Comparison of ENCODE assay signal across 17 mouse cellular contexts in the genomic region with DNA sequence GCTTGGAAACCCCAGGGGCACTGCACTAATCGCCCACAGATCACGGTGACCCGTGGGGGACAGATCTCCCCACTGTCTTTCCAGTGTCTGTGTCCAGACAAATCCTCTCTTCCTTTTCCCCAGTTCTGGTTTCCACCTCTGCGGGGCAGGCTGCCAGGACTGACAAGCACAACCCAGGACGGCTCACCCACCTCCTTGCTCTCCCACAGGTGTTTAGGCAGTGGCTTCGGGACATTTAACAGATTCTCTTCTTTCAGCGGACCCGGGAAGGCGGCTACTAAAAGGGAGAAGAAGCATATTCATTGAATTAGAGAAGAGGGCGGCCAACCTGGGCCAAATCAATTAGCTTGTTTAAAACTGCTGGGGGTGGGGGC.
DNase-seq lines count a peak whose midpoint lies in the region; ATAC-seq and TF ChIP-seq lines count a peak whose summit lies in the region.
"Had no signal": no experiment of that assay in that cellular context is flagged by ENCODE, and none has a peak within 500 bp of the region (broad histone marks: within the 10 kb centered on the region; RNA-seq: fewer than 3 reads in every experiment).

No protein-coding gene starts in this region.

- no peak overlapping the region for H3K4me2 ChIP-seq in forebrain, embryonic 12.5 days
- H3K4me2 ChIP-seq in forebrain, embryonic 15.5 days (replicated peaks) = no peak overlapping the region
- peak overlapping the region; percentile 26; the same call in 1 of the 2 replicates for H3K4me2 ChIP-seq in liver, postnatal 0 days (ENCODE audit: low read depth, low read length)
- H3K4me2 ChIP-seq in liver, embryonic 12.5 days = no peak overlapping the region
- H3K4me2 ChIP-seq: embryonic facial prominence, embryonic 13.5 days; heart, embryonic 13.5 days; limb, embryonic 15.5 days; lung, embryonic 15.5 days; neural tube, embryonic 13.5 days had no signal

- DNase-seq in liver, postnatal 0 days = no peak
- DNase-seq in embryo, embryonic 10.5 days (ENCODE audit: low spot score) = peak; percentile 32
- no peak for DNase-seq in cerebellum, postnatal 4 days (ENCODE audit: low spot score in 2 of 2)
- no peak for DNase-seq in right cerebral cortex, postnatal 4 days
- DNase-seq: heart, postnatal 36 days; kidney, adult 9 months; thymus, adult 2 months had no signal

- TF ChIP-seq POLR2A in ES-Bruce4 (IDR thresholded peaks at IDR 0.05; ENCODE audit: insufficient read depth, low read length) = no peak

- ATAC-seq in forebrain, embryonic 12.5 days (ENCODE audit: low FRiP score) = no peak
- ATAC-seq in forebrain, embryonic 15.5 days (replicated peaks) = no peak
- ATAC-seq in liver, postnatal 0 days = peak; percentile 19; the same call in 1 of the 2 replicates
- ATAC-seq in liver, embryonic 12.5 days = no peak
- ATAC-seq: Patski had no signal

- H3K27me3 ChIP-seq in forebrain, embryonic 12.5 days = no peaks in the 10 kb centered on the region
- H3K27me3 ChIP-seq in forebrain, embryonic 15.5 days = no peaks in the 10 kb centered on the region
- no peaks in the 10 kb centered on the region for H3K27me3 ChIP-seq in liver, postnatal 0 days (ENCODE audit: insufficient read depth, low read length)
- no peaks in the 10 kb centered on the region for H3K27me3 ChIP-seq in liver, embryonic 12.5 days (replicated peaks)
- no peaks in the 10 kb centered on the region for H3K27me3 ChIP-seq in ES-Bruce4 (ENCODE audit: control insufficient read depth, insufficient read depth, low read length, poor library complexity, severe bottlenecking)
- H3K27me3 ChIP-seq: embryonic facial prominence, embryonic 13.5 days; heart, embryonic 13.5 days; limb, embryonic 15.5 days; lung, embryonic 15.5 days; neural tube, embryonic 13.5 days; Patski had no signal

- no peaks in the 10 kb centered on the region for H3K9me3 ChIP-seq in forebrain, embryonic 12.5 days
- H3K9me3 ChIP-seq in forebrain, embryonic 15.5 days = no peaks in the 10 kb centered on the region
- H3K9me3 ChIP-seq in liver, postnatal 0 days (ENCODE audit: low read length) = no peaks in the 10 kb centered on the region
- no peaks in the 10 kb centered on the region for H3K9me3 ChIP-seq in liver, embryonic 12.5 days (replicated peaks)
- H3K9me3 ChIP-seq in ES-Bruce4 (replicated peaks; ENCODE audit: control insufficient read depth, insufficient read depth, low read length, poor library complexity, severe bottlenecking) = no peaks in the 10 kb centered on the region
- H3K9me3 ChIP-seq: embryonic facial prominence, embryonic 13.5 days; heart, embryonic 13.5 days; limb, embryonic 15.5 days; lung, embryonic 15.5 days; neural tube, embryonic 13.5 days had no signal

- no peaks in the 10 kb centered on the region for H3K36me3 ChIP-seq in forebrain, embryonic 12.5 days (replicated peaks)
- H3K36me3 ChIP-seq in forebrain, embryonic 15.5 days = 0 out of 2 replicates have a peak, but pooled peaks cover 11% of the 10 kb centered on the region
- peaks cover 20% of the 10 kb centered on the region for H3K36me3 ChIP-seq in liver, postnatal 0 days (replicated peaks; ENCODE audit: insufficient read depth, low read length)
- 0 out of 2 replicates have a peak, but pooled peaks cover 5% of the 10 kb centered on the region for H3K36me3 ChIP-seq in liver, embryonic 12.5 days
- H3K36me3 ChIP-seq in ES-Bruce4 (ENCODE audit: control insufficient read depth, insufficient read depth, low read length, poor library complexity, severe bottlenecking) = no peaks in the 10 kb centered on the region

- no peak overlapping the region for H3K4me3 ChIP-seq in forebrain, embryonic 12.5 days (replicated peaks)
- no peak overlapping the region for H3K4me3 ChIP-seq in forebrain, embryonic 15.5 days
- no peak overlapping the region for H3K4me3 ChIP-seq in liver, postnatal 0 days (ENCODE audit: low read depth, low read length)
- H3K4me3 ChIP-seq in liver, embryonic 12.5 days = no peak overlapping the region
- H3K4me3 ChIP-seq in ES-Bruce4 (ENCODE audit: low read depth, low read length) = 0 out of 2 replicates have a peak overlapping the region, but pooled peaks have one; percentile 1
- H3K4me3 ChIP-seq: embryonic facial prominence, embryonic 13.5 days; heart, embryonic 13.5 days; limb, embryonic 15.5 days; lung, embryonic 15.5 days; neural tube, embryonic 13.5 days had no signal

- peaks cover 8% of the 10 kb centered on the region for H3K4me1 ChIP-seq in forebrain, embryonic 12.5 days
- H3K4me1 ChIP-seq in forebrain, embryonic 15.5 days = no peaks in the 10 kb centered on the region
- no peaks in the 10 kb centered on the region for H3K4me1 ChIP-seq in liver, postnatal 0 days (ENCODE audit: insufficient read depth)
- H3K4me1 ChIP-seq in liver, embryonic 12.5 days = peaks cover 9% of the 10 kb centered on the region
- H3K4me1 ChIP-seq in ES-Bruce4 (ENCODE audit: control insufficient read depth, insufficient read depth, low read length) = peaks cover 2% of the 10 kb centered on the region
- H3K4me1 ChIP-seq: limb, embryonic 15.5 days; lung, embryonic 15.5 days had no signal

- TF ChIP-seq EP300 in liver, postnatal 0 days (IDR thresholded peaks at IDR 0.05; ENCODE audit: low read depth) = no peak
- no peak for TF ChIP-seq EP300 in ES-Bruce4 (IDR thresholded peaks at IDR 0.05; ENCODE audit: insufficient read depth, low read depth, low read length)

- H3K9ac ChIP-seq in forebrain, embryonic 12.5 days = no peak overlapping the region
- no peak overlapping the region for H3K9ac ChIP-seq in forebrain, embryonic 15.5 days (replicated peaks)
- no peak overlapping the region for H3K9ac ChIP-seq in liver, postnatal 0 days (replicated peaks)
- H3K9ac ChIP-seq in liver, embryonic 12.5 days = no peak overlapping the region
- no peak overlapping the region; the same call in 1 of the 2 replicates for H3K9ac ChIP-seq in ES-Bruce4 (ENCODE audit: low read depth, poor library complexity, severe bottlenecking)
- H3K9ac ChIP-seq: embryonic facial prominence, embryonic 13.5 days; heart, embryonic 13.5 days; limb, embryonic 15.5 days; lung, embryonic 15.5 days; neural tube, embryonic 13.5 days had no signal

- 3% methylated on average over 10 of the region's 10 CpGs for WGBS in forebrain, embryonic 12.5 days
- WGBS in forebrain, embryonic 15.5 days = 6% methylated on average over 10 of the region's 10 CpGs
- WGBS in liver, postnatal 0 days (ENCODE audit: insufficient replicate concordance) = 77% methylated on average over 10 of the region's 10 CpGs
- WGBS in liver, embryonic 12.5 days (ENCODE audit: insufficient replicate concordance) = 57% methylated on average over 10 of the region's 10 CpGs

- TF ChIP-seq CTCF in liver, postnatal 0 days (IDR thresholded peaks at IDR 0.05; ENCODE audit: low read depth) = no peak
- no peak for TF ChIP-seq CTCF in ES-Bruce4 (IDR thresholded peaks at IDR 0.05; ENCODE audit: low read depth, low read length)

- peak overlapping the region; percentile 15; the same call in 1 of the 2 replicates for H3K27ac ChIP-seq in forebrain, embryonic 12.5 days
- H3K27ac ChIP-seq in forebrain, embryonic 15.5 days (replicated peaks) = no peak overlapping the region
- H3K27ac ChIP-seq in liver, postnatal 0 days (ENCODE audit: low read depth) = peak overlapping the region; percentile 29; the same call in 1 of the 2 replicates
- no peak overlapping the region for H3K27ac ChIP-seq in liver, embryonic 12.5 days
- H3K27ac ChIP-seq in ES-Bruce4 (ENCODE audit: insufficient read depth, low read length) = peak overlapping the region; percentile 34; the same call in 1 of the 2 replicates
- H3K27ac ChIP-seq: embryonic facial prominence, embryonic 13.5 days; heart, embryonic 13.5 days; limb, embryonic 15.5 days; lung, embryonic 15.5 days; neural tube, embryonic 13.5 days had no signal

Comparison
In these comparisons a context has a peak if more than half of its experiments do, and no peak if none do; other contexts are left out.
1. H3K27ac ChIP-seq: peak in forebrain, embryonic 12.5 days (single experiment), liver, postnatal 0 days (single experiment) and ES-Bruce4 (single experiment); none in forebrain, embryonic 15.5 days (single experiment) and liver, embryonic 12.5 days (single experiment).